Mouse (Mus musculus) neural tube, embryonic 13.5 days (tissue): ENCODE measurements around the gene Slc51a. TPM values are rescaled to one million over a fixed set of nuclear protein-coding genes. Genes with fewer than 3 reads are reported as not detected.

ENCODE experiments used
- ATAC-seq: fragments of 200-750 bp; cut with Nextera tagmentation; 2 replicates; pipeline ENCODE4 v1.8.0; 2017; ENCODE audit warnings: low read depth, mild to moderate bottlenecking, moderate TSS enrichment, moderate library complexity
- H3K27ac ChIP-seq: fragments of 300-500 bp; sonication (generic); replicated peaks from 2 replicates; pipeline ENCODE4 v1.5.1; 2015; ENCODE audit warnings: moderate library complexity, mild to moderate bottlenecking, inconsistent platforms
- H3K27me3 ChIP-seq: fragments of 300-500 bp; sonication (generic); 2 replicates; pipeline ENCODE4 v1.6.1; 2015; ENCODE audit warnings: mild to moderate bottlenecking, inconsistent platforms
- H3K36me3 ChIP-seq: fragments of 300-500 bp; sonication (generic); 2 replicates; pipeline ENCODE4 v1.6.1; 2015; ENCODE audit warnings: mild to moderate bottlenecking, inconsistent platforms
- H3K4me1 ChIP-seq: fragments of 300-500 bp; sonication (generic); replicated peaks from 2 replicates; pipeline ENCODE4 v1.6.1; 2015; ENCODE audit warnings: inconsistent platforms
- H3K4me2 ChIP-seq: fragments of 300-500 bp; sonication (generic); 2 replicates; pipeline ENCODE4 v1.6.1; 2015; ENCODE audit warnings: inconsistent platforms, mild to moderate bottlenecking, moderate library complexity
- H3K4me3 ChIP-seq: fragments of 300-500 bp; sonication (generic); 2 replicates; pipeline ENCODE4 v1.5.1; 2015; ENCODE audit warnings: mild to moderate bottlenecking, inconsistent platforms
- H3K9ac ChIP-seq: fragments of 300-500 bp; sonication (generic); 2 replicates; pipeline ENCODE4 v1.6.1; 2015; ENCODE audit warnings: moderate library complexity, mild to moderate bottlenecking, inconsistent platforms
- H3K9me3 ChIP-seq: fragments of 300-500 bp; sonication (generic); 2 replicates; pipeline ENCODE4 v1.6.1; 2016; ENCODE audit warnings: inconsistent platforms
- WGBS: fragments of 180-500 bp; shearing (Covaris S2); methylation state at CpG from one replicate; pipeline ENCODE4 v1.1.7; 2015; 5-methylcytosine and 5-hydroxymethylcytosine counted together
- polyA plus RNA-seq: library from polyadenylated mRNA; unstranded; fragments of >200 nt; fragmentation: Nextera tagmentation; extraction: Ambion mirVana; gene quantifications from 2 replicates; pipeline ENCODE4 v1.2.1, GENCODE M21; 2015

Gene Slc51a
- polyA plus RNA-seq, 1 experiment from 2014 or later: not detected

GRCm38 (mm10) chr16:32485209-32485608 lies 2.5 kb downstream of the Slc51a start:
- H3K27me3 ChIP-seq: no peaks in the 10 kb centered on the region
- ATAC-seq: no peak
- WGBS: 78% methylated on average over 2 of the region's 2 CpGs

GRCm38 (mm10) chr16:32484431-32484871 lies 3.2 kb downstream of the Slc51a start:
- Histone ChIP-seq H3K4me2 (no peak overlapping the region), H3K27ac (no peak overlapping the region), H3K4me1 (no peaks in the 10 kb centered on the region), H3K36me3 (no peaks in the 10 kb centered on the region), H3K27me3 (no peaks in the 10 kb centered on the region), H3K4me3 (no peak overlapping the region), H3K9me3 (no peaks in the 10 kb centered on the region), H3K9ac (no peak overlapping the region)
- no peak for ATAC-seq
- 48% methylated on average over 7 of the region's 7 CpGs for WGBS

More at GRCm38 (mm10) chr16:32485209-32485608, 2.5 kb downstream of the Slc51a start:
- Histone ChIP-seq H3K4me2 (no peak overlapping the region), H3K36me3 (no peaks in the 10 kb centered on the region), H3K9ac (no peak overlapping the region), H3K4me1 (no peaks in the 10 kb centered on the region), H3K4me3 (no peak overlapping the region), H3K27ac (no peak overlapping the region), H3K9me3 (no peaks in the 10 kb centered on the region)

GRCm38 (mm10) chr16:32479415-32479814 lies 8.3 kb downstream of the Slc51a start:
- ATAC-seq: no peak
- no peak overlapping the region for H3K9ac ChIP-seq
- H3K27me3 ChIP-seq: no peaks in the 10 kb centered on the region
- H3K4me2 ChIP-seq: no peak overlapping the region
- WGBS: 85% methylated on average over 2 of the region's 2 CpGs
- H3K4me1 ChIP-seq: no peaks in the 10 kb centered on the region
- H3K36me3 ChIP-seq: no peaks in the 10 kb centered on the region
- no peaks in the 10 kb centered on the region for H3K9me3 ChIP-seq
- H3K27ac ChIP-seq: no peak overlapping the region
- H3K4me3 ChIP-seq: no peak overlapping the region

GRCm38 (mm10) chr16:32477315-32477714 lies 10.4 kb downstream of the Slc51a start:
- no peak overlapping the region for H3K27ac ChIP-seq
- no peaks in the 10 kb centered on the region for H3K9me3 ChIP-seq
- no peak overlapping the region for H3K4me3 ChIP-seq
- WGBS: 92% methylated on average over 6 of the region's 6 CpGs
- no peaks in the 10 kb centered on the region for H3K27me3 ChIP-seq
- no peak for ATAC-seq
- no peaks in the 10 kb centered on the region for H3K4me1 ChIP-seq
- H3K4me2 ChIP-seq: no peak overlapping the region
- peaks cover 10% of the 10 kb centered on the region for H3K36me3 ChIP-seq
- H3K9ac ChIP-seq: no peak overlapping the region

- Histone ChIP-seq H3K27me3 (no peaks in the 10 kb centered on the region), H3K4me3 (no peak overlapping the region), H3K36me3 (peaks cover 56% of the 10 kb centered on the region), H3K9ac (no peak overlapping the region), H3K4me2 (no peak overlapping the region), H3K4me1 (no peaks in the 10 kb centered on the region), H3K27ac (no peak overlapping the region), H3K9me3 (no peaks in the 10 kb centered on the region)
- 77% methylated on average over 7 of the region's 7 CpGs for WGBS
- no peak for ATAC-seq
These were observed 15.2 kb downstream of the Slc51a start for GRCm38 (mm10) chr16:32472276-32473015.

GRCm38 (mm10) chr16:32469404-32470105 lies 18.1 kb downstream of the Slc51a start:
- WGBS: 77% methylated on average over 5 of the region's 5 CpGs
- peaks cover 72% of the 10 kb centered on the region for H3K36me3 ChIP-seq
- no peak for ATAC-seq

GRCm38 (mm10) chr16:32468488-32468887 lies 19.2 kb downstream of the Slc51a start:
- ATAC-seq: no peak
- H3K9me3 ChIP-seq: no peaks in the 10 kb centered on the region
- peaks cover 82% of the 10 kb centered on the region for H3K36me3 ChIP-seq
- no peak overlapping the region for H3K9ac ChIP-seq
- H3K4me1 ChIP-seq: no peaks in the 10 kb centered on the region
- no peak overlapping the region for H3K4me3 ChIP-seq
- 83% methylated on average over 3 of the region's 3 CpGs for WGBS
- H3K27ac ChIP-seq: no peak overlapping the region
- H3K4me2 ChIP-seq: no peak overlapping the region
- no peaks in the 10 kb centered on the region for H3K27me3 ChIP-seq

More at GRCm38 (mm10) chr16:32469404-32470105, 18.1 kb downstream of the Slc51a start:
- no peak overlapping the region for H3K9ac ChIP-seq
- no peaks in the 10 kb centered on the region for H3K27me3 ChIP-seq
- no peak overlapping the region for H3K4me3 ChIP-seq
- no peaks in the 10 kb centered on the region for H3K9me3 ChIP-seq
- no peak overlapping the region for H3K27ac ChIP-seq
- H3K4me1 ChIP-seq: no peaks in the 10 kb centered on the region
- no peak overlapping the region for H3K4me2 ChIP-seq

GRCm38 (mm10) chr16:32464908-32465307 lies 22.8 kb downstream of the Slc51a start:
- no peak overlapping the region for H3K27ac ChIP-seq
- no peaks in the 10 kb centered on the region for H3K9me3 ChIP-seq
- H3K9ac ChIP-seq: no peak overlapping the region
- no peak overlapping the region for H3K4me2 ChIP-seq
- H3K4me1 ChIP-seq: no peaks in the 10 kb centered on the region
- H3K27me3 ChIP-seq: no peaks in the 10 kb centered on the region
- peaks cover 60% of the 10 kb centered on the region for H3K36me3 ChIP-seq
- no peak overlapping the region for H3K4me3 ChIP-seq
- no peak for ATAC-seq
- 0% methylated on average over 1 of the region's 1 CpGs for WGBS

- Histone ChIP-seq H3K4me3 (no peak overlapping the region), H3K4me1 (no peaks in the 10 kb centered on the region), H3K4me2 (no peak overlapping the region), H3K9ac (no peak overlapping the region), H3K27me3 (no peaks in the 10 kb centered on the region), H3K36me3 (peaks cover 53% of the 10 kb centered on the region), H3K9me3 (no peaks in the 10 kb centered on the region), H3K27ac (no peak overlapping the region)
- 64% methylated on average over 2 of the region's 2 CpGs for WGBS
- ATAC-seq: no peak
These were observed 24.3 kb downstream of the Slc51a start for GRCm38 (mm10) chr16:32463426-32463825.

GRCm38 (mm10) chr16:32462950-32463349 lies 24.7 kb downstream of the Slc51a start:
- Histone ChIP-seq H3K36me3 (peaks cover 48% of the 10 kb centered on the region), H3K27ac (no peak overlapping the region), H3K9me3 (no peaks in the 10 kb centered on the region), H3K4me2 (no peak overlapping the region), H3K27me3 (no peaks in the 10 kb centered on the region), H3K4me3 (no peak overlapping the region), H3K9ac (no peak overlapping the region), H3K4me1 (no peaks in the 10 kb centered on the region)
- 92% methylated on average over 16 of the region's 16 CpGs for WGBS
- no peak for ATAC-seq

- Histone ChIP-seq H3K9me3 (no peaks in the 10 kb centered on the region), H3K4me3 (no peak overlapping the region), H3K27ac (no peak overlapping the region), H3K27me3 (no peaks in the 10 kb centered on the region), H3K4me1 (no peaks in the 10 kb centered on the region), H3K4me2 (no peak overlapping the region), H3K36me3 (peaks cover 39% of the 10 kb centered on the region), H3K9ac (no peak overlapping the region)
- WGBS: 97% methylated on average over 5 of the region's 5 CpGs
- no peak for ATAC-seq
These were observed 26.0 kb downstream of the Slc51a start for GRCm38 (mm10) chr16:32461713-32462112.

- Histone ChIP-seq H3K9ac (no peak overlapping the region), H3K4me3 (no peak overlapping the region), H3K4me1 (no peaks in the 10 kb centered on the region), H3K36me3 (peaks cover 42% of the 10 kb centered on the region), H3K9me3 (no peaks in the 10 kb centered on the region), H3K27ac (no peak overlapping the region), H3K4me2 (no peak overlapping the region), H3K27me3 (no peaks in the 10 kb centered on the region)
- WGBS: 69% methylated on average over 4 of the region's 4 CpGs
- ATAC-seq: no peak
These were observed 27.2 kb downstream of the Slc51a start for GRCm38 (mm10) chr16:32460518-32460917.
